Mouse (Mus musculus) B cell, adult 67 days (primary cell): ENCODE data around the gene Nab1. TPM values are rescaled to one million over a fixed set of nuclear protein-coding genes. Genes with fewer than 3 reads are reported as not detected.

Source experiments
- total RNA-seq, 2 experiments: library from RNA; stranded (reverse); gene quantifications; 4 replicates each; pipeline ENCODE4 v1.2.4; 2023

The Nab1 gene
- 10 to 100 TPM; 55.8 to 58.6 TPM for total RNA-seq

GRCm38 (mm10) chr1:52500314-52500981, at the start of gene Nab1:
Gene Nab1 (minus strand): TSS chr1:52500679.

Other genes starting within 250 kb of the Nab1 start
- gene Nemp2, start 130.0 kb upstream of the Nab1 start, total RNA-seq: 10 to 100 TPM; 46.8 to 61.6 TPM
- gene Mfsd6, start 226.8 kb upstream of the Nab1 start, total RNA-seq: 1 to 10 TPM; 6.2 to 8.8 TPM